Mouse (Mus musculus): ENCODE data around the gene Arf1.

- TF ChIP-seq POLR2A (IDR thresholded peaks at IDR 0.05; ENCODE audit: borderline replicate concordance, extremely low read depth, insufficient read depth, insufficient read length, poor library complexity, severe bottlenecking) (no peak), CTCF (IDR thresholded peaks at IDR 0.05; ENCODE audit: borderline replicate concordance, extremely low read depth, insufficient read depth, insufficient read length) (no peak)
These were observed 31.6 kb upstream of the Arf1 start for GRCm38 (mm10) chr11:59259647-59260046.
